Mouse (Mus musculus) brown adipose tissue, adult 24 weeks (tissue): ENCODE measurements around the gene Klhl13. TPM values are rescaled to one million over a fixed set of nuclear protein-coding genes. Genes with fewer than 3 reads are reported as not detected.

Experiments used
- H3K27ac ChIP-seq: fragments of 200-500 bp; replicated peaks from 2 replicates; pipeline ENCODE4 v1.5.1; 2012; ENCODE audit warnings: low read depth, mild to moderate bottlenecking, low read length
- H3K4me1 ChIP-seq: fragments of 200-500 bp; 2 replicates; pipeline ENCODE4 v1.6.1; 2012; ENCODE audit warnings: low read length, mixed read lengths; ENCODE audit not compliant: control insufficient read depth, insufficient read depth, insufficient read length
- H3K4me3 ChIP-seq: fragments of 200-500 bp; 2 replicates; pipeline ENCODE4 v1.5.1; 2012; ENCODE audit warnings: low read depth, mild to moderate bottlenecking, low read length, moderate library complexity; ENCODE audit not compliant: insufficient read depth
- polyA plus RNA-seq: library from polyadenylated mRNA; stranded (reverse); fragments of >200 nt; gene quantifications from 2 replicates; pipeline ENCODE4 v1.2.4, GENCODE M21; 2012; ENCODE audit not compliant: missing spikeins, insufficient read depth, insufficient read length

Klhl13 gene
- 7.7 and 9.5 TPM in 2 replicates for polyA plus RNA-seq

DNA sequence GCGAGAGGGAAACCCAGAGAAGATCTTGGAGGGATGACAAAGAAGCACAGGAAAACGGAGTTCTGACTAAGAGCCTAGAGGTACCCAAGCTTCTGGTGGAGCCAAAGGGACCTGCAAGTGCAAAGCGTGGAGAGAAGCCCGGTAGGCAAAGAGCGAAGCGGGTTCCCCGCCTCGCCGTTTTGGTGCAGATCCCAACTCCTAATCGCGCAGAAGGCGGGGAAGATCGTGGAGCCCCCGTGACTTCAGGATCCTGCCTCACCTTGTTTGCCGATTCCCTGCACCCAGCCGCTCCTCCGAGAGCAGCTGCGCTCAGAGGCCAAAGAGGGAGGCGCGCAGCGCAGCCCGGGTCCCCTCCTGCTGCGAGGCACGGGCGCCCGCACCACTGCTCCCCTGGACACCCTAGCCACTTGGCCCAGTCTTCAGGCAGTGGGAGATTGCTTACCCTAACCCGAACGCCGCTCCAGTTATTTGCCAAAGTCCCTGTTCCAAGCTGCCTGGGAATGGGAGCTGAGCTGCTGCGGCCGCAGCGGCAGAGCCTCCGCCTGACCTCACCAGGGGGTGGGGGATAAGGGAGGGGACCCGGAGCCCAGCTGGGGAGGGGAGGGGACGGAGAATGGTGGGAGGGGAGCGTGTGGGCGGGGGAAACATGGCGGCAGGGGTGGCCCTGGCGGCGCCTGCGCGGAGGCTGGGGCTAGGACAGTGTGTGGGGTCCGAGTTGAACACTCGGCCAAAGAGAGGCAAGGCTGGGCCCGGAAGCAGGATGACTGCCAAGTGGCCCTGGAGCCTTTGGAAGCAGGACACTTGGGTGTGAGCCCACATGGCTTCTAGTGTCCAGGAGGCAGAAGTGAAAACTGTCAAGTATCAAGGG is at the start of gene Klhl13:
Klhl13 (minus strand) TSS at position 569 of the 868 bp plus-strand sequence.
- H3K4me1 ChIP-seq: no peaks in the 10 kb centered on the region
- peak within 1 kb of the TSS; percentile 64 for H3K4me3 ChIP-seq
- no peak within 1 kb of the TSS for H3K27ac ChIP-seq

DNA sequence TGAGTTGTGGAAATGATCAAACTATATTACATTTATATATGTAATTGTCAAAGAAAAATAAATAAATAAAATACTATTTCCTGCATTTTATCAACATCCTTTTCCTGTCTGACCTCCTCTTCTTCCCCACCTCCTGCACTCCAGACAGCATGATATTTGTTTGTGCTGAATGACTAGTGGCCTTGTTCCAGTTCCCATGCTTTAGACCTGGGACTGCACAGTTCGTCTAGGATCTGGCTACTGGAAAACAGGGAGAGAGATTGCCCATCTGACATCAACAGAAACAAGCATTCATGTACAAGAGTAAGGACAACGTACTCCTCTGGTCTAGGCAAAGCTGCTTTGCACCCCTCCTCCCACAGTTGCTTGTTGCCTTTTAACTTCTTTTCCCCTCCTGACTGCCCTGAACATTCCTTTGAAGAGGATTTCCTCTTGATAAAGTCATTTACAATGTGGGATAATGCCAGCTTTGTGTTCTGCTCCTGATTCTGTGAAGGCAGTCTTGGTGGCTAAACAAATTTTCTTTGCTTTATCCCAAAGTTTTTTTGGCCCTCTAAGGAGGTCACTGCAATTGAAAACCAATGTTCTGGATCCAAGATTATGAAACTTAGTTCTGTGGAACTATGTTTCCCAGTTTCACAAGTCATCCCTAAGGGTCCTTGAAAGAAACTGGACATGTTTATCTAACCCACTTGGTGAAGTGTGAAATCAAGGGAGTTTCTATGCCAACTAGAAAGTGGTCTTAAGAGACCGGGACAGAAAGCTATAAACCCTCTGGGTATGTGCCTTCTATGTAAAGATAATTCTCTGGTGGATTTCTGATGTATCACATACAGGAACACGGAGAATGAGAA is 44.6 kb upstream of the Klhl13 start:
- Histone ChIP-seq H3K4me1 (no peaks in the 10 kb centered on the region), H3K27ac (no peak overlapping the region), H3K4me3 (no peak overlapping the region)

DNA sequence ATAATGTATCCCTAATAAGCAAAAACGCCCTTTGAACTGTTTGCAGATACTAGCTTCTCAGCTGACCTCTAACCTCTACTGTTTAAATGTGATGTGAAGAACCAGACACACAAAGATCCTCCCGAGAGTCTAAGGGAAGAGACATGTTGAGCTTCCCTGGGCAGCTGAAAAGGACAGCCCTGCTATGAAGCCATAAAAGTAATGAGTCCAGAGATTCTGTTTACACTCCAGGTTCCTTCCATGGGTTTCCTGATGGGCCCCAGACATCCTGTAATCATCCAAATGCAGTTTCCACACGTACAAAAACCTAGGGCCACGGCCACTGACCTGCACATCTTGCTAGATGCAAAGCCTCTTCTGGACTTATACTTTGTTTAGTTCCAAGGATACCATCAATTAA is 23.8 kb upstream of the Klhl13 start:
- no peak overlapping the region for H3K27ac ChIP-seq
- H3K4me1 ChIP-seq: no peaks in the 10 kb centered on the region
- no peak overlapping the region for H3K4me3 ChIP-seq

DNA sequence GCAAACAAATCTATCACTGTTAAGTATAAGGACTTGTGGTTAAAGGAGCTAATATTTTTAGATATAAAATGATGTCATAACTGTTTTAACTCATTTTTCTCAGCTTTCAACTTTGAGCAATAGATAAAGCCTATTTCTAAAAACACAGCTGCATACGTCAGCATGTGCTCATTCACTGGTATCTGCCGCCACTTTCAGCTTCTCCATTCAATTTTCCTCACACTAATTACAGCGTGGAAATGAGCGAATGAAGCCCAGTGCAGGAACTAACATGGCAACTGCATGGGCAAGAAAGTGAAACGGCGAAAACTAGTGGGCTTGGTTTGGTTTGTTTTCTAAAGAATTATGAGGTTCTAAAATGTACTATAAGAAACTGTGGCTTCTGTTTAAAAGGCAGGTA is 1.4 kb downstream of the Klhl13 start:
- H3K4me3 ChIP-seq: no peak overlapping the region
- no peak overlapping the region for H3K27ac ChIP-seq
- no peaks in the 10 kb centered on the region for H3K4me1 ChIP-seq

DNA sequence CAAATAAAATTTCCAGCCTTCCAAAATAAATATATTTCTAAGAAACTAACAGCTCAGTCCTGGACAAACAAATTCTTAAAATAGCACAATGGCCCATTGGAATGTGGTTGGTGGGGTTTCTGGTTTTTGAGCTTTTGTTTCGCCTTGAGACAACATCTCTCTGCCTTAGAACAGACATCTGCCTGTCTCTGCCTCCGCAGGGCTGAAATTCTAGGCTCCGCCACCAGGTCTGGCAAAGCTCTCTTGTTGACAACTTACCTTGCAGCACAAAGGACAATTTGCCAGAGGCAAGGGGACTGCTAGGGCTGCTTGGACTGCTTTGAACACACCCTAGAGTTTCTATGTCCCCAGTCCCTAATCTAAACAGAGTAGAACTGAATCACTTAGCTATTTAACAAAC is 4.4 kb downstream of the Klhl13 start:
- no peak overlapping the region for H3K4me3 ChIP-seq
- no peak overlapping the region for H3K27ac ChIP-seq
- no peaks in the 10 kb centered on the region for H3K4me1 ChIP-seq

DNA sequence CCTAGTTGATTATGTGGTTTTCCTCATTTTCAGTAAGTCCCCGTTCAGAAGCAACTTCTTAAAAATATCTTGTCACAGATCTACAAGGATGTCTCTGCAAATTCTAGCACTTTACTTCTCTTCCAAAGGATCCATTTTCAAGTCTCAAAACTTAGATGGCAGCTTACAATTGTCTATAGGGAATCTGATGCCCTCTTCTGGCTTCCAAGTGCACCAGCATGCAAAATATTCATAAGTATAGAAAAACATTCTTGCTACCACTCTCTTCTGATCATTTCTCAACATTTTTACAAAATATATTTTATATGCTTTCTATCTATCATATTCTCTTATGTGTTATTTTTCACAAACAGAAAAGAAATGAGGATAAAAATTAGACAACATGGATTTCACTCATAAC is 14.8 kb downstream of the Klhl13 start:
- H3K4me1 ChIP-seq: no peaks in the 10 kb centered on the region
- H3K4me3 ChIP-seq: no peak overlapping the region
- H3K27ac ChIP-seq: no peak overlapping the region

DNA sequence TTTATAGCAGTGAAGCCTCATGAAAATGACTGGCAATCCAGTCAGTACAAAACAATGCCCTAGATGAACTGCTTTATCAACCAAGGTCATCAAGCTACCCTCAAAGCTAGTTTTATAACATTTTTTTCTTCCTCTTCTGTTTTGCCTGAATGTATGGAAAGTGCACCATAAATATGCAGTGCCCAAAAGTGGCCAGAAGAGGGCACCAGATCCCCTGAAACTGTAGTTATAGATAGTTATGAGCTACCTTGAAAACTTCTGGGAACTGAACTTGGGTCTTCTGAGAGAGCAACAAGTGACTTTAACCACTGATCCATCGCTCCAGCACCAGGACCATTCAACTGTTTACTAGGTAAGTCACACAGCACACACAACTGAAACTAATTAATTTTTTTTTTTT is 36.8 kb downstream of the Klhl13 start:
- Histone ChIP-seq H3K27ac (no peak overlapping the region), H3K4me1 (no peaks in the 10 kb centered on the region), H3K4me3 (no peak overlapping the region)

DNA sequence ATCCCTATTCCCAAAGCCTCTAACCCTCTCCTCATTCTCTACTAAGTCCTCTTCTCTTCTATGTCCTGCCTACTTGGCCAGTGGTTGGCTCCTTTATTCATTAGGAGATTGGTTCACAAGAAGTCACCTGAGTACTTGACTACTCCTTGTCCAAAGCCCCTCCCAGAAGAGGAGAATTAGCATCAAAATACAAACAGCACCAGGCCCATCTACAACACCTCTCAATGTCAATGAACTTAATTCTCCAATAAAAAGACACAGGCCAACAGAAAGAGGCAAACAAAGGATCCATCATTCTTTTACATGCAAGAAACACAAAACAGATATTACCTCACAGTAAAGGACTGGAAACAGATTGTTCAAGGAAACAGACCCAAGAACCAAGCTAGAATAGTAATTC is 46.0 kb downstream of the Klhl13 start:
- Histone ChIP-seq H3K4me1 (no peaks in the 10 kb centered on the region), H3K27ac (no peak overlapping the region)

DNA sequence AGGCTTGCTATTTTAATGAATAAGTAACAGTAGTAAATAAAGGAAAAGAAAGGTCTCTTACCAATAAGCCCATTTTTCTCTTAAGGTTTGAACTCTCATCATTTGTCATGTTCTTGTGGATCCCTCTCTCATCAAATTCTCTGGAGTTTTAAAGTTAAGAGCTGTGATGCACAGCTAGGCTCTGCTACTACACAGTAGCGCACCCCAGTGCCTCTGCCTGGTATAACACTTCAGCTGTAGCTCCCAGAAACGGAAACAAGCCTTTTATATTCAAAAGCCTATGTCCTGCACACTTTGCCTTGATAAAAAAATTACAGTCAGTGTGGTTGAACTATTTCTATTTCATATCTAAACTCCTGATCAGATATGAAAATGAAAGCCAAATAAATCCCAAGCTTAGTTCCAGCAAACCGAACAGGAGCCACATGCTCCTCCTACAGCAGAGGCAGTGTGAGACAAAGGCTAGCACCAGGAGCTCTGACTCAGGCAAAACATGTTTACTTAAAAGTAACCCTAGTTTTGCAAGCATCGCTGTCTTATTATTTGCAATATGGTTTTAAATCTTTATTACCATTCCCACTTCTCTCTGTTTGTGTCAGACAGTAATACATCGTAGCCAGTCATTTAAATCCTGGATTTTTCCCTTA is 68.8 kb downstream of the Klhl13 start:
- Histone ChIP-seq H3K4me1 (no peaks in the 10 kb centered on the region), H3K4me3 (no peak overlapping the region), H3K27ac (no peak overlapping the region)

More for the DNA sequence above, 46.0 kb downstream of the Klhl13 start:
- H3K4me3 ChIP-seq: no peak overlapping the region

DNA sequence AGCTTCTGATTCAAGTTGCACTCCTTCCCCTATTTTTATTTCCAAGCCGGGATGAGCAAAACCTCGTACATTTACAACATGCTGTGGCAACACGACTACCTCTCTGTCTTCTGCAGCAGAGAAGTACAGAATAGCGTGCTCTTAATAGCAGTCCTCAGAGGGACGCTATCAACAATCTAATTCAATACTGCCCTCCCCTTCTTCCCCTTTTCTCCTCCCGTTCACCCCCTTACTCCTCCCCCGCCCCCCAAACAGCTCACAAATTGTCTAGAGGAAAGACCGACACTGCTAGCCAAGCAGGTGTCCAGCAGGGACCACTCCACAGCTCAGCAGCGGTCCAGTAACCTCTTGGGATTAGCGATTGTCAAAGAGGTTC is 79.5 kb downstream of the Klhl13 start:
- Histone ChIP-seq H3K4me3 (no peak overlapping the region), H3K4me1 (no peaks in the 10 kb centered on the region), H3K27ac (no peak overlapping the region)

DNA sequence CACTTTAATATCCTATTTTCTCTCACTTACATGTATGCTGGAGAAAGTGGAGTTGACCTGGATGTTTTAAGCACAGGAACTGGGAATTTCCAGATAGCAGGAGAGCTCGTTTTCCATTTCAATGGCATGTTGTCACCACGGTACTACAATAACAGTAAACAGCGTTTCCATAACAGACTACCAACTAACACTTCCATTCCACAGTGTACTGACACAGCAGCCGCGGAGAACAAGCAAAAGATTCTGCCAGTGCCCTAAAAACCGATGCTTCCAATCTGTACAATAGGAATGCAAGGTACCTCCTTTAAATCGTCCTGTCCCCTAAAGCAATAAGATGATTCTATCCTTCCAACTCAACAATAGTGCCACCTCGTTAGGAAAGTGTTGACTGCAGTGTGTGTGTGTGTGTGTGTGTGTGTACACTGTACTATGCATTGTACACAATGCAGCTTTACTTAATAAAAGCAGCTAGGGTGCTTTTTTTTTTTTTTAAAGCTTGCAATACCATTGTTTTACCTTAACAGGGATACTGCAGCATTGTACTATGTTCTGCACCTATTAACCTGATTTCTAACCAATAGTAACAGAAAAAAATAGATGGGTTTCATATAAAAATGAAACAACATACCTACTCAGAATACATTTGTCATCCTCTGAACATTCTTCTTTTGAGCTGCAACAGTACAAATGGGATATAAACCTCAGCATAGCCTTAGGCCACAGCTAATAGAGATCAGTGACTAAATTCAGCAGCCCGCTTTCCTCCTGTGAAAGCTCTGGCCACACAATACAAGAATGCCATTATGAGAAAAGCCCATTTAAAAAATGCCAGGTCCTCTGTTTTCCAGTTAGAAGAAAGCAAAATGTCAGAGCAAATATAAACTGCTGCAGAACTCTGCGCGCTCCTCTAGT is 80.1 kb downstream of the Klhl13 start:
- Histone ChIP-seq H3K27ac (no peak overlapping the region), H3K4me3 (no peak overlapping the region), H3K4me1 (no peaks in the 10 kb centered on the region)

DNA sequence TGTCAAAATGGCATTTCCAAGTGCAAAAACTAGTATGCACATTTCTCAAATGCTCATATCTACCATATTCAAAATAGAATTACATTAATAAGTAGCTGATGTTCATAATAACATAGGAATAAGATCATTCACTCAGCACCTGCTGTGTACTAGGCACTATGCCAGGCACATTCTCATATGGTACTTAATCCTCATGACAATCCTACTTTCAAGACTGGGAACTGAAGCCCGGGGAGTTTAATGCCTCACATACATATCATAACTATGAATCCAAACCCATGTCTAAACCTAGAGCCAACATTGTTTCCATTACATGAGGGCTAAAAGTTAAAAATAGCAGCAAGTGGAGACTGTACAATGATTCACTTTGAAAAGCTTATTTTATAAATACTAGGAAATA is 97.3 kb downstream of the Klhl13 start:
- H3K4me3 ChIP-seq: no peak overlapping the region
- no peak overlapping the region for H3K27ac ChIP-seq
- H3K4me1 ChIP-seq: no peaks in the 10 kb centered on the region

DNA sequence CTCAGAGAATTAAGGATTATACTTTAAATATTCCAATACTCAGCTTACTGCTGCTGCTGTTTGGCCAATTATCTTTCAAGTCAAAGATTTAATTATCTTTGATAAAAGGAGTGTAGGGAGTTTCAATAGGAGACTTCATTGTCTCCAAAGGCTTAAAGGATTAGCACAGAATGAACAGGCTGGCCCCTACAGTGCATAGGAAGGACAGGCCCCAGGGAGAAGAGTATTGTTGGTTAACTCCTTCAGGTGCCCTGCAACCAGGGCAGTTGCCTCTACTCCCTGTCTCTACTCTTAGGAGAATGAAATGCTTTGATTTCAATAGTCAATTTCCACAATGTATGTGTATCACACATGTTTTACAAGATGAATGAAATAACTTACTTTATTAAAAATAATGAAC is 116.1 kb downstream of the Klhl13 start:
- H3K27ac ChIP-seq: no peak overlapping the region

More for the DNA sequence above, 116.1 kb downstream of the Klhl13 start:
- H3K4me3 ChIP-seq: no peak overlapping the region
- no peaks in the 10 kb centered on the region for H3K4me1 ChIP-seq
